Mouse (Mus musculus) heart, embryonic 12.5 days (tissue): ENCODE measurements around the gene Mast4. TPM values are rescaled to one million over a fixed set of nuclear protein-coding genes. Genes with fewer than 3 reads are reported as not detected.

Experiments used
- ATAC-seq: fragments of 200-750 bp; cut with Nextera tagmentation; 2 replicates; pipeline ENCODE4 v1.8.0; 2017; ENCODE audit warnings: moderate TSS enrichment, moderate library complexity; ENCODE audit not compliant: insufficient number of reproducible peaks, low FRiP score
- H3K27ac ChIP-seq: fragments of 300-500 bp; sonication (generic); 2 replicates; pipeline ENCODE4 v1.5.1; 2016; ENCODE audit warnings: mild to moderate bottlenecking, moderate library complexity; ENCODE audit not compliant: poor library complexity, severe bottlenecking
- H3K27me3 ChIP-seq: fragments of 300-500 bp; sonication (generic); replicated peaks from 2 replicates; pipeline ENCODE4 v1.6.1; 2016; ENCODE audit warnings: mild to moderate bottlenecking, moderate library complexity
- H3K36me3 ChIP-seq: fragments of 300-500 bp; sonication (generic); 2 replicates; pipeline ENCODE4 v1.6.1; 2016; ENCODE audit warnings: mild to moderate bottlenecking, moderate library complexity
- H3K4me1 ChIP-seq: fragments of 300-500 bp; sonication (generic); replicated peaks from 2 replicates; pipeline ENCODE4 v1.6.1; 2016; ENCODE audit warnings: mild to moderate bottlenecking
- H3K4me2 ChIP-seq: fragments of 300-500 bp; sonication (generic); 2 replicates; pipeline ENCODE4 v1.6.1; 2016; ENCODE audit warnings: mild to moderate bottlenecking, moderate library complexity
- H3K4me3 ChIP-seq: fragments of 300-500 bp; sonication (generic); 2 replicates; pipeline ENCODE4 v1.5.1; 2016; ENCODE audit warnings: mild to moderate bottlenecking
- H3K9ac ChIP-seq: fragments of 300-500 bp; sonication (generic); 2 replicates; pipeline ENCODE4 v1.6.1; 2016; ENCODE audit warnings: mild to moderate bottlenecking, moderate library complexity
- H3K9me3 ChIP-seq: fragments of 300-500 bp; sonication (generic); replicated peaks from 2 replicates; pipeline ENCODE4 v1.6.1; 2016; ENCODE audit warnings: mild to moderate bottlenecking, moderate library complexity
- WGBS: fragments of 180-500 bp; shearing (Covaris S2); methylation state at CpG from one replicate; pipeline ENCODE4 v1.1.7; 2016; 5-methylcytosine and 5-hydroxymethylcytosine counted together
- polyA plus RNA-seq: library from polyadenylated mRNA; unstranded; fragments of >200 nt; fragmentation: Nextera tagmentation; extraction: Ambion mirVana; gene quantifications from 2 replicates; pipeline ENCODE4 v1.2.1, GENCODE M21; 2016

The Mast4 gene
- polyA plus RNA-seq, 1 experiment from 2014 or later, result 52.1 TPM

DNA sequence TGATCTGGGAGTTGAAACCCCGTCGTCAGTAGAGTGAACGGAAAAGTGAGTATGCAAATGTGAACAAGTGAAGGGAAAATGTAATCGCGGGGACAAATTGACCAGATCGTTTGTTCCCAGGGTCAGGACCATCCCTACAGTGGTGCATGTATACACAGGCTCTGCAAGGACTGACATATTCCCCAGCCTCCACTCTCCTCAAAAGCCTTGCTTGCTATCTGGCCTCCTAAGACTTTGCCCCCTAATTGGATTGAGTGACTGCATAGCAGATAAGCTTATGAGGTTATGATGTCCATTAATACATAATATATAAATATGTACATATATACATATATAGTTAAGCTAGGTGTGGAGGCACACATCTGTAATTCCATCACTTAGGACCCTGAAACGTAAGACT lies 388.8 kb downstream of the Mast4 start:
- WGBS, result 85% methylated on average over 7 of the region's 7 CpGs
- H3K27me3 ChIP-seq, result no peaks in the 10 kb centered on the region
- H3K4me3 ChIP-seq, result no peak overlapping the region
- no peak overlapping the region for H3K9ac ChIP-seq
- no peaks in the 10 kb centered on the region for H3K9me3 ChIP-seq
- ATAC-seq, result no peak
- no peak overlapping the region for H3K27ac ChIP-seq
- peaks cover 43% of the 10 kb centered on the region for H3K4me1 ChIP-seq
- no peak overlapping the region for H3K4me2 ChIP-seq
- H3K36me3 ChIP-seq, result no peaks in the 10 kb centered on the region

DNA sequence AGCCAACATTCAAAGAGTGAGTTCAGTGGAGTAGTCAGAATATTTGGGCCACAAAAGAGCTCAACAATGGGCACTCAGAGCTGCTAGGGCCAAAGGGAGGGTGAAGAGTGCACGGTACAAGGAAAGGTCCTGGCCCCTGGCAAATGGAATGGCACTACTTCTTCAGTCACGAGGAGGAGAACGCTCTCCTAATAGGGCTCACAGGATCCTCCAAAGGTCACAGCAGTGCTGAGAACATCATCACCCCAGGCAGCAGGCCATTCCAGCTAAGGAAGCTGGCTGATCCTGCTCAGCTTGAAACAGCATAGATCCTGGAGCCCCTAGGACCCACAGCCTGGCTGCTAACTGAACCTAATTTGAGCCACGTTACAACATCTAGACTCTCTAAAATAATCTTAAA lies 389.8 kb downstream of the Mast4 start:
- H3K9me3 ChIP-seq, result no peaks in the 10 kb centered on the region
- no peak for ATAC-seq
- H3K27ac ChIP-seq, result no peak overlapping the region
- no peaks in the 10 kb centered on the region for H3K27me3 ChIP-seq
- 77% methylated on average over 4 of the region's 4 CpGs for WGBS
- H3K4me3 ChIP-seq, result no peak overlapping the region
- H3K4me1 ChIP-seq, result peaks cover 34% of the 10 kb centered on the region
- no peak overlapping the region for H3K4me2 ChIP-seq
- H3K9ac ChIP-seq, result no peak overlapping the region
- H3K36me3 ChIP-seq, result no peaks in the 10 kb centered on the region

DNA sequence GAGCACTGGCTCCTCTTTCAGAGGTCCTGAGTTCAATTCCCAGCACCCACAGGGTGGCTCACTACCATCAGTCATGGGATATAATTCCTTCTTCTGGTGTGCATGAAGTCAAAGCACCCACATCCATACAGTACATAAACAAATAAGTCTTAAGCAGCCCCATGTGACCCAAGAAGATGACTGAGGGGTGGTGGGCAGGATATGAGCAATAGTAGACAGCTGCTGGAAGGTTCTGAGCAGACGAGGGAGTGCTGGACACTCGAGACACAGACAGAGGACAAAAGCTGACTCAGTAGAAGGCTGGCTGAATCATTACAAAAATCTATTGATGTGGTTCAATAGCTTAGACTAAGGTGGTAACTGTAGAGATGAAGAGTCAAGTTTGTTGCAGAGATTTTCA lies 391.7 kb downstream of the Mast4 start:
- Histone ChIP-seq H3K4me1 (peaks cover 31% of the 10 kb centered on the region), H3K4me2 (no peak overlapping the region), H3K36me3 (no peaks in the 10 kb centered on the region), H3K4me3 (no peak overlapping the region), H3K27ac (no peak overlapping the region), H3K9ac (no peak overlapping the region), H3K9me3 (no peaks in the 10 kb centered on the region), H3K27me3 (no peaks in the 10 kb centered on the region)
- 72% methylated on average over 2 of the region's 2 CpGs for WGBS
- ATAC-seq, result no peak

DNA sequence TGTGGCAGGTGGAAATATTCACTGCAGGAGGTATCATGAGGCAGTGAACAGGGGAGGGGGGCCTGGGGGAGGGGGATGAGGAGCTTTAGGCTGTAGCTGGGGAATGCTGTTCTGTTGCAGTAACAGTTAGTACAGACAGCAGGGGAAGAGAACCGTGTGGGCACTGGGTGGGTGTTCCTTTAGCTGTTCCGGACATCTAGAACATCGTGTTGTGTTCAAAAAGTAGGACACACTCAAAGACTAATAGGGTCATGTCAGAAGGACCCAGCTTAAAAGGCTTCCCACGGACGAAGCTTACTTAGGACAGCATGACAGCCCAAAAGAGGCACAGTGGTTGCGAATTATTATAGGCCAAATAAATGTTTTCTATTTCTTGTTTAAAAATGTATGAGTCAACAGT lies 393.8 kb downstream of the Mast4 start:
- Histone ChIP-seq H3K27ac (no peak overlapping the region), H3K36me3 (no peaks in the 10 kb centered on the region), H3K4me3 (no peak overlapping the region), H3K4me1 (peaks cover 28% of the 10 kb centered on the region; the same call in 1 of the 2 replicates), H3K9ac (no peak overlapping the region), H3K4me2 (no peak overlapping the region), H3K27me3 (no peaks in the 10 kb centered on the region), H3K9me3 (no peaks in the 10 kb centered on the region)
- WGBS, result 78% methylated on average over 6 of the region's 6 CpGs
- no peak for ATAC-seq

DNA sequence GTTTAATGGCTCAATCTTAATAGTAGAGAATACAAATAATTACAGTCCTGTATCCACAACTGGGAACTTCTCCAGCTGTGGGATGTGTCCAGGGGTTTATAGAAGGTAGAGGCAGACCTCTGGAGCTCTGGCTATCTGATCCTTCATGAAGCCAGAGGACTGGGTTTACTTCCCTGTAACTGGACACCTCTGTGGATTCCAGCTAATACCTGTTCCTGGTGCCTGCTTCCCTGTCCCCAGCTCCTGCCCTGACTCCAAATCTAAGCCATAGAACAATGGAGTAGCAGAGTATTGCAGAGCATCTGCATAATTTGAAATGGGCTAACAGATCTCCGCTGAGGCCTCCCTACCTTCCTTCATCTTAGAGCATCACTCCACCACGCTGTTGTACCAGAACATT lies 398.1 kb downstream of the Mast4 start:
- Histone ChIP-seq H3K9me3 (no peaks in the 10 kb centered on the region), H3K27ac (no peak overlapping the region), H3K27me3 (no peaks in the 10 kb centered on the region), H3K9ac (no peak overlapping the region), H3K4me1 (peaks cover 22% of the 10 kb centered on the region; the same call in 1 of the 2 replicates), H3K4me3 (no peak overlapping the region), H3K4me2 (no peak overlapping the region), H3K36me3 (no peaks in the 10 kb centered on the region)
- no peak for ATAC-seq
- 92% methylated on average over 2 of the region's 2 CpGs for WGBS

DNA sequence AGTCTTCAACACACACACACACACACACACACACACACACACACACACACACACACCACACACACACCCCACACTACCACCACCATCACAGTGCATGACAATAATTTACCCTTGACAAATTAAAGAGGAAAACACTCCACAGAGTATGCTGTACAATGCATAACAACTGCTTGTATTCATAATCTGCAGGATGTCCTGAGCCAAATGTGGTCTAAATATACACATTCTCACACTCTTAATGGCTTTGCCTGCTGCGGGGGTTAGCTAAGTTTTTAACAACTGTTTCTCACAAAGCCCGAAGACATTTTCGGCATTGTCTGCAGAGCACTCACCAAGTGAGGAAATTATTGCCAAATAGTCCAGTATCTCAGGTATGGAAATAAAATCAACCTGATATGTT lies 398.5 kb downstream of the Mast4 start:
- Histone ChIP-seq H3K4me3 (no peak overlapping the region), H3K9ac (no peak overlapping the region), H3K9me3 (no peaks in the 10 kb centered on the region), H3K36me3 (no peaks in the 10 kb centered on the region), H3K27ac (no peak overlapping the region), H3K4me1 (peaks cover 22% of the 10 kb centered on the region; the same call in 1 of the 2 replicates), H3K27me3 (no peaks in the 10 kb centered on the region), H3K4me2 (no peak overlapping the region)
- 73% methylated on average over 3 of the region's 3 CpGs for WGBS
- no peak for ATAC-seq

DNA sequence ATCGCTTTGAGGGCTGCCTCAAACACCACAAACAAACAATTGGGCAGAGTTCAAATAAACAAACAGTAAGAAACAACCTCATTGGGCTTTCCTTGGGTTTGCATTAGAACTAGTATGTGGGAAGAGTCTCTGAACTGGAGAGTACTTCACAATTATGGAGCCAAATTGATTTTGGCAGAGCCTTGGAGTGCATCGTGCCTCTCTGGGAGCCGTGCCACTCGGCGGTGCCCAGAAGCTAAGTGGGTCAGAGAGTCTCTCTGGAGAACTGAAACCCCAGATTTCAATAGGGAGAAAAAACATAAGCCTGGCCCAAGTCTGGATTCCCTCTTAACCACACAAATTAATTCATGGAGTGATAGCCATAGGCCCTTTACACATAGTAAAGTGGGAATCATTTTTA lies 400.6 kb downstream of the Mast4 start:
- WGBS, result 92% methylated on average over 5 of the region's 5 CpGs
- Histone ChIP-seq H3K4me3 (no peak overlapping the region), H3K9ac (no peak overlapping the region), H3K9me3 (no peaks in the 10 kb centered on the region), H3K4me2 (no peak overlapping the region), H3K36me3 (no peaks in the 10 kb centered on the region), H3K27me3 (no peaks in the 10 kb centered on the region), H3K4me1 (peaks cover 21% of the 10 kb centered on the region; the same call in 1 of the 2 replicates), H3K27ac (no peak overlapping the region)
- ATAC-seq, result no peak

DNA sequence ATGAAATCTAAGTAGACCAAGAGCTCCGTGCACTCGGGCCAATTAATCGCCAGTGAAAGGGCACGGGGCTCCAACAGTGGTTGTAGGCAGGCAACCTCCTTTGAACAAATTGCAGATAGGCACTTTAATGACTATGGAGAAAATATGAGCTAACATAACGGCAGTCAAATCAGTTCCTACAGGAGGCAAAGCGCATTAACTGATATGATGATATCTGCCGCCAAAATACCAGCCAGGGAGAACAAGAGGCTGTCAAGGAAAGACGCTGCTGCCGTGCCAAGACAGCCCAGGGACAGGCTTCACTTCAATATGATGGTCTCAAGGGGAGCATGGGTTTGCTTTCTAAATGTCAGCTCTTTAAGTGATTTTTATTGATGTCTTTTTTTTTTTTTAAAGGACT lies 401.9 kb downstream of the Mast4 start:
- no peak overlapping the region for H3K4me3 ChIP-seq
- no peaks in the 10 kb centered on the region for H3K36me3 ChIP-seq
- peaks cover 15% of the 10 kb centered on the region; the same call in 1 of the 2 replicates for H3K4me1 ChIP-seq
- ATAC-seq, result no peak
- no peak overlapping the region for H3K4me2 ChIP-seq
- no peaks in the 10 kb centered on the region for H3K9me3 ChIP-seq
- 74% methylated on average over 9 of the region's 9 CpGs for WGBS
- no peak overlapping the region for H3K9ac ChIP-seq
- H3K27me3 ChIP-seq, result no peaks in the 10 kb centered on the region
- no peak overlapping the region for H3K27ac ChIP-seq

DNA sequence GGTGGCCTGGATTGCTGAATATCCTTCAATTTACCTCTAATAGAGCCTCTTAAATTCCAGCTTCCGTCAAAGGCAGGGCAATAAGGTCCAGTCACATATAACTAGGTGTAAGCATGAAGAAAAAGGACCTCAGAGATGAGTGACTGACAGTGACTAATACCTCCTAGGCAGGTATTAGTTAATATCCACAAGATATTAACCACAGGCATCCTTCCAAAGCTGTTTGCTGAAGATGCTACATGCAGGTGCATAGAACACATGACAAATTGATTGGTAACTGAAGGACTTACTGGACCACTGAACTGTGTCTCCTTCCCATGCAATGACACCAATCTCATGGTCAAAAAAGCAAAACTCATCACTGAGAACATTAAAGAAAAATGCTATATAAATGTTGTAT lies 402.3 kb downstream of the Mast4 start:
- Histone ChIP-seq H3K9me3 (no peaks in the 10 kb centered on the region), H3K27ac (no peak overlapping the region), H3K36me3 (no peaks in the 10 kb centered on the region), H3K4me2 (no peak overlapping the region), H3K4me3 (no peak overlapping the region), H3K4me1 (peaks cover 15% of the 10 kb centered on the region; the same call in 1 of the 2 replicates), H3K9ac (no peak overlapping the region), H3K27me3 (no peaks in the 10 kb centered on the region)
- 93% methylated on average over 1 of the region's 1 CpGs for WGBS
- no peak for ATAC-seq

DNA sequence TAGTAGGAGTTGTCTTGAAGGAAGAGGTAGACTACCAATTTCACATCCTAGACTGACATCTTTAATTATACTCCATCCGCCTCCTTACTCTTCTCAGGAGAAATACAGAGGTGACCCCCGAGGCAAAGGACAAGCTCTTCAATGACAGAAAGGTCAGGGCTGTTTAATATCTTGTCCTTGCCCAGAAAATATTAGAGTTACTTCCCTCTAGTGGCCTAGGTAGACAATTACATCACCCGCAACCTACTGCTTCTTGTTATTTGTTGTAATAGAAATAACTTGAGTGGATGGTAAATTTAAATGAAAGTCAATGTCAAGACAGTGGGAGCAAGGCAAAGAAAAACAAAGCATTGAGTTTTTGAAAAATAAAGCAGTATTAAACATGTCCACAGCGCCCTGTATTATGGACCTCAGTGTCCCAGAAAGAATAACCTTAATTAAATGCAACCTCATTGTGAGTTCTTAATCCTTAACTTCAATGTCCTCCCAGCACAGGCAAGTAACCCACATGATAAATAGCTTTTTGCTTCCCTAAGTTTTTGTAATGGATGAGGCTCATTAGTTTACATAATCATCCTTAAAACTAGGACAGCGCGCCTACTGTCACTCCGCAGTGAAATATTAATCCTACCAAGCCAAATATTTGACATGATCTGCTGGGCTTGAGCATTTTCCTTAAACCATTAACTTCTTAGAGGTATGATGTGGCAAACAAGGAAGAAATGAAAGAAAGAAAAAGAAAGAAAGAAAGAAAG lies 408.3 kb downstream of the Mast4 start:
- 88% methylated on average over 7 of the region's 7 CpGs for WGBS

DNA sequence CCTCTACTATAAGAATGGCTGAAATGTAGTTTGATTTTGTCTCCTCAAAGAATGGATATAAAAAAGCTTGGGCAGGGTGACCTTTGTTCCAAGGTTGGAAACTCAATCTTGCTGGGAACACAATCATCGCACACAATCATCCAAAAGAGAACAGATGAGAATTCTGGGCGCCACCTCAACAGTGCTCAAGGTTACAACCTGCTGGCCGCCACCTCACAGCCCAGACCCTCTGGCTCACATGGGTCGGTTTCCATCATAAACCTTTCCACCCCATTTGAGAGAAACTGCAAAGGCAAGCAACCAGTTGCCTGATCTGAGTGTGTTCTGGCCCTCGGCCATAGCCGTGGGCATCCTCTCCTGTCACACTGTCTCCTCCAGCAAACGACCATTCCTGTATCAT lies 414.6 kb downstream of the Mast4 start:
- no peak overlapping the region for H3K27ac ChIP-seq
- no peaks in the 10 kb centered on the region for H3K27me3 ChIP-seq
- H3K9me3 ChIP-seq, result no peaks in the 10 kb centered on the region
- 84% methylated on average over 7 of the region's 7 CpGs for WGBS
- H3K9ac ChIP-seq, result no peak overlapping the region
- no peak overlapping the region for H3K4me3 ChIP-seq
- H3K4me1 ChIP-seq, result peaks cover 24% of the 10 kb centered on the region
- H3K4me2 ChIP-seq, result no peak overlapping the region
- no peaks in the 10 kb centered on the region for H3K36me3 ChIP-seq
- no peak for ATAC-seq

More for the DNA sequence above, 408.3 kb downstream of the Mast4 start:
- H3K4me1 ChIP-seq, result no peaks in the 10 kb centered on the region
- no peak overlapping the region for H3K9ac ChIP-seq
- no peaks in the 10 kb centered on the region for H3K9me3 ChIP-seq
- no peak for ATAC-seq
- no peak overlapping the region for H3K4me2 ChIP-seq
- no peaks in the 10 kb centered on the region for H3K27me3 ChIP-seq
- H3K27ac ChIP-seq, result no peak overlapping the region
- H3K36me3 ChIP-seq, result no peaks in the 10 kb centered on the region
- no peak overlapping the region for H3K4me3 ChIP-seq

DNA sequence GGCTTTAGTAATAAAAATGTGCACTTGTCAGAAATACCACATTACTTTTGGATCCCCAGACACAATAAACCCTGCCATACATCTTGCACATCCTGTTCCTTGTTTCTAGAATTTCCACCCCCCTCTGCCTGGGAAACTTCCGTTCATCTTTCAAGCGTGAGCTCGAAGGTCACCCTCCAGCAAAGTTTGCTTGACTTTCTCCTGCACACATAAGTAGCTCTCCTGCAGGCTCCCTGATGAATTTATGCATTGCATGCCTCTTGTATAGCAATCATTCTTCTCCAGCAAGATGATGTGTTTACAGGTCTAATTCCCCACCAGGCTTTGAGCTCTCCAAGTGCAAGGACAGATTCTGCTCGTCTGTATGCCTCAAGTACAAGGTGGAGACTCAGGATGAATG lies 415.7 kb downstream of the Mast4 start:
- 37% methylated on average over 4 of the region's 4 CpGs for WGBS
- Histone ChIP-seq H3K4me3 (no peak overlapping the region), H3K4me2 (no peak overlapping the region), H3K9ac (no peak overlapping the region), H3K36me3 (no peaks in the 10 kb centered on the region), H3K4me1 (peaks cover 25% of the 10 kb centered on the region), H3K27ac (no peak overlapping the region), H3K27me3 (no peaks in the 10 kb centered on the region), H3K9me3 (no peaks in the 10 kb centered on the region)
- no peak for ATAC-seq
